Mouse (Mus musculus): Measurements from ENCODE around the gene Tpsab1. TPM values are rescaled to one million over a fixed set of nuclear protein-coding genes. Genes with fewer than 3 reads are reported as not detected.

Gene Tpsab1
- not detected for total RNA-seq (2022)

GRCm38 (mm10) chr17:25345462-25345861 lies at the start of gene Tpsab1:
TSS of gene Tpsab1 (minus strand) at chr17:25345562.
- no peak for DNase-seq (ENCODE audit: low spot score in 2 of 2)

- DNase-seq (ENCODE audit: low spot score in 2 of 2) = no peak
Observed at GRCm38 (mm10) chr17:25394526-25394925, 49.2 kb upstream of the Tpsab1 start.

DNA sequence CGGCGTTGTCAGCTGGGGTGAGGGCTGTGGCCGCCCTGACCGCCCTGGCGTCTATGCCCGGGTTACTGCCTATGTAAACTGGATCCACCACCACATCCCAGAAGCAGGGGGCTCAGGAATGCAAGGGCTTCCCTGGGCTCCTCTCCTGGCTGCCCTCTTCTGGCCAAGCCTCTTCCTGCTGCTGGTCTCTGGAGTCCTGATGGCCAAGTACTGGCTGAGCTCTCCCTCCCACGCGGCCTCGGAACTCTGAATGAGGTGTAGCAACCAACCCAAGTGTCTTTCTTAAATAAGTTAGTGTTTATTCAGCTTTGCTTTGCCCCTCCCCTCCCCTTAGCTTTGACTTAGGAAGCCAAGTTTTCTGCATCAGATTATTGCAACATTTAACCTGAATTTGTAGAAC lies 28.6 kb upstream of the Tpsab1 start:
- no peak for DNase-seq (ENCODE audit: low spot score in 2 of 2)

DNA sequence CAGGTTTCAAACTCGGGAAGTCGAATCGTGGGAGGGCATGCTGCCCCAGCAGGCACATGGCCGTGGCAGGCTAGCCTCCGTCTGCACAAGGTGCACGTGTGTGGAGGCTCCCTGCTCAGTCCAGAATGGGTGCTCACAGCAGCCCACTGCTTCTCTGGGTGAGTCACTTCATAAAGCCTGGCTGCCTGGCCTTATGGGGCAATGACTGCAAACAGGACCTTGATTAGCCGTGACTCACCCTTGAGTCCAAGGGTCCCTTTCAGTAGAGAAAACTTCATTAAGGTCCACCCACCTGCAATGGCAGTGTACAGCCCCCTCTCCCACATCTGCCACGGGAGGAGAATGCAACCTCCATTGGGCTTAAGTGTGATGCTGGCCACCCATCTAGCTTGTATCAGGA lies 27.1 kb upstream of the Tpsab1 start:
- no peak for DNase-seq (ENCODE audit: low spot score in 2 of 2)

- no peak for DNase-seq (ENCODE audit: low spot score in 2 of 2)
Observed at GRCm38 (mm10) chr17:25368973-25369372, 23.6 kb upstream of the Tpsab1 start, which contains the start of gene Tpsg1. TSS of gene Tpsg1 (plus strand) at chr17:25369273.

GRCm38 (mm10) chr17:25366005-25366404 lies 20.6 kb upstream of the Tpsab1 start, which contains the start of gene Tpsb2:
TSS of gene Tpsb2 (plus strand) at chr17:25366305.
- no peak for DNase-seq (ENCODE audit: low spot score in 2 of 2)

DNA sequence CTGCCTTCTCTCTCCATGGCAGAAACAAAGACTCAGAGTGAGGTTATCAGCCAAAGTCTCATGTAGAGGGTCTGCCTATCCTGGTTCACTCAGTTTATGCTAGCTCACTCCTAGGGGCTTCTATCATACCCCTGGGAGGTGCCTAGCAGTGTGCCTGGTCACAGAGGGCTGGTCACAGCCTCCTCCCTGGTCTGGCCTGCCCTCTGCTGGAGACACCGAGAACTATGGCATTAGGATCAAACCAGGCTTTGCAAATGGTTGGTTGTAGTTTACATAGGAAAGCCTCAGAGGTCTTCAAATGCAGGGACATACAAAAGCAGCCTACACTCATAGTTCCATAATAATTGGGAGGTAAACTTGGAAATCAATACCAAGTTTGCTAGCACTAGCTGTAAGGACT lies 18.4 kb upstream of the Tpsab1 start:
- peak in 1 of 2 experiments; percentile 35 for DNase-seq (ENCODE audit: low spot score in 2 of 2)

GRCm38 (mm10) chr17:25361291-25361690 lies 15.9 kb upstream of the Tpsab1 start:
- DNase-seq (ENCODE audit: low spot score in 2 of 2) = no peak

DNA sequence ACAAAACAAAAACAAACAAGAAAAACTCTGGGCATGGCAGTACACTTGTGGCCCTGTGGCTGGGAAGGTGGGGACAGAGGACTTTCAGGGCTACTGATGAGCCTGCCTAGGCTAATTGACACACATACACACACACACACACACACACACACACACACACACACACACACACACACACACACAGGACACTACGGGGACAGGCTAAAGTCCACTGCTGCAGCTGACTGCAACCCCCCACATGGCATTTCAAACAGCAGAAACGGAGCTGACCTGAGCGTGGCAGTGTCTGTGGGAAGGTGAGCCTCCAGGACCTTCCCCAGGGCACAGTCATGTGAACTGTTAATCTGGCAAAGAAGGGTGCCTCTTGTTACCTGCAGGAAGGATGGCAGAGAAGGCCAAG lies 3.9 kb downstream of the Tpsab1 start:
- no peak for DNase-seq (ENCODE audit: low spot score in 2 of 2)

- DNase-seq (ENCODE audit: low spot score in 2 of 2) = no peak
Observed at GRCm38 (mm10) chr17:25340003-25340402, 5.4 kb downstream of the Tpsab1 start.

DNA sequence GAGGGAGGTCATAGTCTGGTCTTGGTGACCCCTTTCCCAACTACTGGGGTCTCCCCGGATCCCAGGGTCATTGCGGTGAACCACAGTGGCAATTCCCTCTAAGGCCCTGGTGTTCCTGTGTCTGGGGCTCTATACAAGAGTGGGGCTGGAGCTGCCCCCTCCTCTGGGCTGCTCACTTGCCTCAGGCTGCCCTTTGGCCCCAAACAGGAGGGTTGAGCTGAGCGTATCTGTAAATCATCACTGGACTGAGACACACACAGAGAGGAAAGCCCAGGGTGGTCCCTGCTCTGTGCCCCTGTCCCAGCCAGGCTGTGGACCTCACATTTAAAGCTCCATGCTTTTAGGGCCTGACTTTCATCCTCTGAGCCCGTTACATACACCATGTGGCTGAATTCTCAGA lies 7.1 kb downstream of the Tpsab1 start:
- DNase-seq (ENCODE audit: low spot score in 2 of 2) = no peak

GRCm38 (mm10) chr17:25333943-25334342 lies 11.4 kb downstream of the Tpsab1 start:
- peak; percentile 12 to 51 for DNase-seq (ENCODE audit: low spot score in 2 of 2)

- DNase-seq (ENCODE audit: low spot score in 2 of 2) = no peak
Observed at GRCm38 (mm10) chr17:25332321-25332720, 13.0 kb downstream of the Tpsab1 start.

- no peak for DNase-seq (ENCODE audit: low spot score in 2 of 2)
Observed at GRCm38 (mm10) chr17:25322930-25323329, 22.4 kb downstream of the Tpsab1 start.

DNA sequence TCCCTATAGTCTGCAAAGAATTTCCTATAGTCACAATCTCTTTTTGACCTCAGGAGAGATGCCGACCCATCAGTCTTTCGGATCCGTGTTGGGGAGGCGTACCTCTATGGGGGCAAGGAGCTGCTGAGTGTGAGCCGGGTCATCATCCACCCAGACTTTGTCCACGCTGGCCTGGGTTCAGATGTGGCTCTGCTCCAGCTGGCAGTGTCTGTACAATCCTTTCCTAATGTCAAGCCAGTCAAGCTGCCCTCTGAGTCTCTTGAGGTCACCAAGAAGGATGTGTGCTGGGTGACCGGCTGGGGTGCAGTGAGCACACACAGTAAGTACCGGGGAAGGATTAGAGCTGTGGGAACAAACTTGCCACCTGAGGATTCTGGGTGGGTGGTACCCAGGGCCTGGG lies 24.5 kb downstream of the Tpsab1 start:
- no peak for DNase-seq (ENCODE audit: low spot score in 2 of 2)

DNA sequence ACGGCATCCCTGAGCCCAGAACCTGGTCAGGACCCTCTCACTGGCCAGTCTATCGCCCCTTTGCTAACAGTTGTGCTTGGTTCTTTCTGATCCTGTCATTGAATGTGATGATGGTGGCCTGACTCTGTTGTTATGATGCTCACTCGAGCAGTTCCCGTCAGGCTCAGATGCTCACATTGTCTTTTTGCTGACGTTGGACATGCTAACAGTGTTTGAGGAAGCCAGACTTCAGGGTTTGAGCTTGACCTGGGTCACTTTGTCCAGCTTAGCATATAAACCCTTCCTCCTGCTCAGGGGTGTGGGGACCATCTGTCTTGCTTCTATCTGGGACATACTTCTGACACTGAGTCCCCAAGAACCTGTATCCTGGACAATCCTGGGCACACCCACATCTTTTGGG lies 27.0 kb downstream of the Tpsab1 start, which contains the start of gene Prss29:
Gene Prss29, plus strand, starts transcription at position 301 of the 400 bp plus-strand sequence.
- DNase-seq (ENCODE audit: low spot score in 2 of 2) = no peak

DNA sequence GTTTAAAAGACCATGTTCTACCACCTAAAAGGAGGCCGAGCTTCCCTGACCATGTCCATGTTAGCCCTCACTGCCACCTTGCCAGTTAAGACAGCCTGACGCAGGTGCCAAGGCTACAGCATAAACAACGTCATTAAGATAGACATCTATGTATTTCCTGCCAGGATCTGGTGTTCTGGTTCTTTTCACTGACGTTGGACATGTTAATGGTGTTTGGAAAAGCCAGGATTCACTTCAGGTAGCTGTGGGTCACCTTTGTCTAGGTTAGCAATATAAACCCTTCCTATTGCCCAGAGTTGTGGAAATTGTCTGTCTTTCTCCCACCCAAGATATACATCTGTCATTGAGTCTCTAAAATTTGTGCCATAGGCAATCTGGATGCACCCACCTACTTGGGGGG lies 37.0 kb downstream of the Tpsab1 start, which contains the start of gene Prss28:
Gene Prss28, plus strand, starts transcription at position 301 of the 400 bp plus-strand sequence.
- DNase-seq (ENCODE audit: low spot score in 2 of 2) = no peak

GRCm38 (mm10) chr17:25298094-25298493 lies 47.3 kb downstream of the Tpsab1 start, which contains the start of gene Prss34:
TSS of gene Prss34 (plus strand) at chr17:25298394.
- no peak for DNase-seq (ENCODE audit: low spot score in 2 of 2)

- no peak for DNase-seq (ENCODE audit: low spot score in 2 of 2)
Observed at GRCm38 (mm10) chr17:25294111-25294510, 51.3 kb downstream of the Tpsab1 start.

DNA sequence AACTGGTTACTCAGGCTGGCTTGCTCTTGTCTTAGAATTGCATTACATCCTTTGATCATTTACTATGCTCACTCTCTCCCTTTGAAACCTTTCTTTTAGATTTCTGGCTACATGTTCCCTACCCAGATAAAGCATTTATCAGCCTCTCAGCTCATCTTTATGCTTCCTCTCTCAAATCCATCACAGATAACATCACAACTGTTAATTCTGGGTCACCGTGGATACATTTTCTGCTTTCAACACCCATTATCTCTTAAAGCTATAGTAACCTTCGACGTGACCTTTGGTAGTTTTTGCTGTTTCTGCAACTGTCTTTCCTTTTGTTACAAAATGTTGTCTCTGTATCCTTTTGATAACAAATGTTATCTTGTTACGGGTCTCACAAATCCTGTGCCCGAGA lies 51.9 kb downstream of the Tpsab1 start:
- DNase-seq (ENCODE audit: low spot score in 2 of 2) = no peak
